Mouse (Mus musculus): ENCODE results near the gene Tex30. TPM values are rescaled to one million over a fixed set of nuclear protein-coding genes. Genes with fewer than 3 reads are reported as not detected.

Gene Tex30
- polyA plus RNA-seq (2017; shearing (Covaris generic)) = 130 TPM

DNA sequence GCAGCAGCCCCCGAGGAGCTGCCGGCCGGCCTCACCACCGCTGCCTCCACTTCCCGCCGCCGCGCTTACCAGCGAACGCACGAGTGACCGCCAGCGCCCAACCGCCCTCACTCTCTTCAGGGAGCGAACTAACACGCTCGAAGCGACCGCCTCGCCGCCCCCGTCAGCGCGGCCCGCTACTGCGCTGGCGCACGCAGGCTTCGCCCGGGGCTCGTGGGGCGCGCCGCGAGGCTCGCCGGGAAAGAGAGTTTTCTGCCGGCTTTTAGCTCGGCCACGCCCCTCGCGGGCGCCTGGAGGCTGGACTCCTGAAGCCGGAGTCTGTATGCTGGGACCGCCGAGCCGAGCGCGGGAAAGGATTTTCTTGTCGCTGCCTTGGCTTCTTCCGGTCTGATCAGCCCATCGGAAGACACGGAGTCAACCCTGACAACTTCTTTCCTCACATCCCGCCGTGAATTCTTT is at the start of gene Tex30:
TSS of gene Tex30 (minus strand) at position 183 of the 459 bp plus-strand sequence.

DNA sequence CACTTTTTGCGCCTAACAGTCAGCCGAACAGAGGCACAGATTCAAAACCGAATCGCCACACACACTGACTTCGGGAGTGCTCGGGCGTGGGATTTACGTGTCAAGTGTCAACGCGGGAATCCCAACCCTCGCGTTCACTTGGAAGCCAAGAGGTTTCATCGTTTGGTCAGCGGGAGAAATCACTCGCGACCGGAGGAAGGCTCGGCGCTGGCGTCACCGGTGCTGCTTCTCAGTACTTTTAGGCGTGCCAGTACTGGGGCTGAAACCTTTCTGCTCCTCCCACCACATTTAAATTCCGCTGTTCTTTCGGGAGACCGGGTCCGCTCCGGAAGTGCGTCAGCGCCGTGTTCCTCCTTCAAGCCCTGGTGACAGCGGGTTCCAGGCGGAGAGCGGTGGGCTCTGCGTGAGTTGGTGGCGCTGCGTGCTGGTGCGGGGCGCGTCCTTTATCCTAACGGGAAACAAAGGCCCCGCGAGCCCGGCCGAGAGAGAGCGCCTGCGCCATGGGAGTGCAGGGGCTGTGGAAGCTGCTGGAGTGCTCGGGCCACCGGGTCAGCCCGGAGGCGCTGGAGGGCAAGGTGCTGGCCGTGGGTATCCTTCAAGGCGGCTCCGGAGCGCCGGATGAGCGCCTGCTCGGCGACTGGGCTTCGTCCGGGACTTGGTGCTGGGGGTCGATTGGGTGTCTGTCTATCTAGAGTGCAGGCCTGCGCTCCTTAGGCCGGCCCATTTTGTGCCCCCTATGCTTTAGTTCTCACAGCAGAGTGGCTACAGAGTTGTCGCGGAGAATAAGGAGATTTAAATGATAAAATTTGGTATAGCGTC is 45.5 kb upstream of the Tex30 start, which contains the start of gene Ercc5:
TSS of gene Ercc5 (plus strand) at position 182 of the 819 bp plus-strand sequence.

DNA sequence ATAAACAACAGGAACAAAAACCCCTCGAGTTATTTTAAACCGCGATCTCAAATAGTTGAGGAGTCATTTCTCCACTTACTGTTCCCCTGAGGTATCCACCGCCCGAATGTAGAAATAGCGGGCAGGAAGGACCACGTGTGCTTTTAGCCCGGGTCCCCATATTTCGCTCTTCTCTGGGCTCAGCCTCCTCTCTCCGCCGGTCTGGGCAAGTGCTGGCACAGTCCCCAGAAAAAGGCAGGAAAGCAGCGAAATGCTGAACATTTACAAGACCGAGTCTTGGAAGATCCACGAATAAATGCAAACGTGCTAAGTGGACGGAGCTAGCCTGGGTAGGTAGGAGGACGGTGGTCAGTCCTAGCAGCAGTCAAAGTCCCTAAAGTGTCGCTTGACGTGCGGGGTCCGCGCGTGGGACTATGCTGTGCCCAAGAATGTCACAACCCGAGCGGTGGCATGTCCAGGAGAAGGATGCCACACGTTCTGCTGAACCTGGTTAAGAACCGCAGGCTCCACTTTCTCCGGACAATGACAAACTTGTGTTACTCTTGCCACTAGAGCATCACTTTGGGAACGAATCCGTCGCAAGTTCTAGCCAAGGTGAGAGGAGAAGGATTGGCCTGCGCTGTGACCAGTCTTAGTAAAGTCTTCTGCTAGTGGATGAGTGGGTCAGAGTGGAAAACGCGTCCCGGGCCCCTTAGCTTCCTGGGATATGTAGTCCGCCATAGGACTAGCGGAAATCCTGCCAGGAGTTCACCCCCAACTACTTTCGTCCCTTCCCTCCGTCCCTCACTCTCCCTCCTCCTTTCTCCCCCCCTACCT is 16.2 kb upstream of the Tex30 start, which contains the start of the genes Kdelc1 and Bivm:
TSS of gene Kdelc1 (minus strand) at position 570 of the 816 bp plus-strand sequence.
TSS of gene Bivm (plus strand) at position 719 of the 816 bp plus-strand sequence.

DNA sequence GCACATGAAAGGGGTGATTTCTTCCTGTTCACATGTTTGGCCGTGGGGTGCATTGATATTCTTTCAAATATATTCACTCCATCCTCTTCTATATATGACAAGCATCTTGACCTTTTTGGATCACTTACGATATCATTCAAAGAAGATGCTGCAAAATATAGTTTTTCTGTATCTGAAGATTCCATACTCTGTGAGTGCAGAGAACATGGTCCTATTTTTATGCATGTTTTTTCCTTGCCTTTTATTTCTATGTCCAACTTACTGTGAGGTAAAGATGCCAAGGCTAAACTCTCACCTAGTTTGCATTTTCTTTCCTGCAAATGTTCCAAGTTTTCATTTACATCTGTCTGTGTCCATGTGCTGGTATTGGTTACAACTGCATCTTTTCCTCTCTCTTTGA is 40.4 kb downstream of the Tex30 start, which contains the start of gene Gm8251:
TSS of gene Gm8251 (minus strand) at position 101 of the 400 bp plus-strand sequence.

Other genes starting within 250 kb of the Tex30 start
- gene Tpp2, start 168.8 kb downstream of the Tex30 start, polyA plus RNA-seq (2017; shearing (Covaris generic)) = 224 TPM
- gene Mettl21c, start 82.4 kb downstream of the Tex30 start, polyA plus RNA-seq (2017; shearing (Covaris generic)) = 0.55 TPM
- 0.29 TPM for gene Gm8251, start 40.5 kb downstream of the Tex30 start, polyA plus RNA-seq (2017; shearing (Covaris generic))
- 5.0 TPM for gene Kdelc1, start 16.4 kb upstream of the Tex30 start, polyA plus RNA-seq (2017; shearing (Covaris generic))
- gene Bivm, start 16.5 kb upstream of the Tex30 start, polyA plus RNA-seq (2017; shearing (Covaris generic)) = 4.2 TPM
- 28.6 TPM for gene Ercc5, start 45.3 kb upstream of the Tex30 start, polyA plus RNA-seq (2017; shearing (Covaris generic))
- not detected for gene Mettl21e, start 116.5 kb upstream of the Tex30 start, polyA plus RNA-seq (2017; shearing (Covaris generic))

Data from naive thymus-derived CD4-positive, alpha-beta T cell, adult 5 months (primary cell).